Mouse (Mus musculus) frontal cortex, adult 2 months (tissue): ENCODE data around the gene Smim15. TPM values are rescaled to one million over a fixed set of nuclear protein-coding genes. Genes with fewer than 3 reads are reported as not detected.

Source experiments
- DNase-seq, 2 experiments: peaks; one replicate each; pipeline ENCODE4 v3.0.0; 2022; ENCODE audit warnings: low spot score in 1 of 2; ENCODE audit errors: extremely low spot score in 1 of 2
- polyA plus RNA-seq: library from polyadenylated mRNA; depleted of rRNA; stranded (reverse); fragments of >200 nt; gene quantifications from 2 replicates; pipeline ENCODE4 v1.2.3, GENCODE M21; 2012; rRNA removed

Smim15 gene
- polyA plus RNA-seq, 1 experiment = 49.2 TPM

- peak in 1 of 2 experiments; percentile 17 for DNase-seq
Observed at GRCm38 (mm10) chr13:108060936-108061578, 16.8 kb downstream of the Smim15 start.

GRCm38 (mm10) chr13:108062900-108063299 lies 18.7 kb downstream of the Smim15 start:
- no peak for DNase-seq

GRCm38 (mm10) chr13:108063374-108064134 lies 19.3 kb downstream of the Smim15 start:
- DNase-seq = no peak

- DNase-seq = no peak
Observed at GRCm38 (mm10) chr13:108064331-108064730, 20.1 kb downstream of the Smim15 start.

- DNase-seq = no peak
Observed at GRCm38 (mm10) chr13:108066021-108066420, 21.8 kb downstream of the Smim15 start.

GRCm38 (mm10) chr13:108069151-108069550 lies 24.9 kb downstream of the Smim15 start:
- DNase-seq = no peak

GRCm38 (mm10) chr13:108070171-108070570 lies 25.9 kb downstream of the Smim15 start:
- DNase-seq = no peak

GRCm38 (mm10) chr13:108077476-108077875 lies 33.2 kb downstream of the Smim15 start:
- DNase-seq = peak in 1 of 2 experiments; percentile 16

GRCm38 (mm10) chr13:108077901-108078300 lies 33.7 kb downstream of the Smim15 start:
- DNase-seq = no peak

GRCm38 (mm10) chr13:108084086-108084485 lies 39.8 kb downstream of the Smim15 start:
- no peak for DNase-seq

GRCm38 (mm10) chr13:108086036-108086435 lies 41.8 kb downstream of the Smim15 start:
- DNase-seq = peak in 1 of 2 experiments; percentile 8

- no peak for DNase-seq
Observed at GRCm38 (mm10) chr13:108086724-108087123, 42.5 kb downstream of the Smim15 start.

GRCm38 (mm10) chr13:108092290-108092689 lies 48.0 kb downstream of the Smim15 start:
- DNase-seq = no peak

GRCm38 (mm10) chr13:108094681-108095080 lies 50.4 kb downstream of the Smim15 start:
- no peak for DNase-seq

- DNase-seq = peak in 1 of 2 experiments; percentile 49
Observed at GRCm38 (mm10) chr13:108095617-108096016, 51.4 kb downstream of the Smim15 start.

GRCm38 (mm10) chr13:108096446-108096845 lies 52.2 kb downstream of the Smim15 start:
- DNase-seq = no peak

Other genes starting within 250 kb of the Smim15 start
- gene Ndufaf2, start 114.2 kb downstream of the Smim15 start, polyA plus RNA-seq = 38.4 and 38.6 TPM in 2 replicates
- gene Ercc8, start 114.3 kb downstream of the Smim15 start, polyA plus RNA-seq = 13.1 and 14.3 TPM in 2 replicates
- 9.5 and 9.8 TPM in 2 replicates for gene Elovl7, start 170.0 kb downstream of the Smim15 start, polyA plus RNA-seq